21 mouse cellular contexts compared by ENCODE assay signal in genomic region chr15:79796256-79796655, GRCm38 (mm10). TPM values are rescaled to one million over a fixed set of nuclear protein-coding genes. Genes with fewer than 3 reads are reported as not detected.
DNase-seq lines count a peak whose midpoint lies in the region; ATAC-seq and TF ChIP-seq lines count a peak whose summit lies in the region.
"Had no signal": no experiment of that assay in that cellular context is flagged by ENCODE, and none has a peak within 500 bp of the region (broad histone marks: within the 10 kb centered on the region; RNA-seq: fewer than 3 reads in every experiment).

No protein-coding gene starts in this region.

- no peaks in the 10 kb centered on the region for H3K9me3 ChIP-seq in forebrain, postnatal 0 days (ENCODE audit: low read length)
- no peaks in the 10 kb centered on the region for H3K9me3 ChIP-seq in forebrain, embryonic 11.5 days (ENCODE audit: control insufficient read depth, low read length)
- H3K9me3 ChIP-seq: forebrain, embryonic 15.5 days; limb, embryonic 12.5 days; liver, embryonic 15.5 days had no signal

- DNase-seq in forebrain, postnatal 0 days = no peak
- no peak for DNase-seq in forebrain, embryonic 11.5 days (ENCODE audit: low spot score)
- peak; percentile 73 to 89 for DNase-seq in layer of hippocampus, adult 18-20 months (ENCODE audit: low spot score in 2 of 2)
- peak; percentile 61 to 63 for DNase-seq in layer of hippocampus, postnatal 25 days (ENCODE audit: extremely low spot score in 1 of 2, low spot score in 1 of 2)
- DNase-seq in right cerebral cortex, postnatal 10 days (ENCODE audit: low spot score in 2 of 2) = peak; percentile 87 to 89
- DNase-seq in embryo, embryonic 11 days = no peak
- DNase-seq in adrenal gland, adult (ENCODE audit: inconsistent age in 2 of 2, low spot score in 1 of 2) = no peak
- DNase-seq: adrenal gland, adult 8-10 months; kidney, postnatal 25 days; lung, postnatal 14 days; retina, postnatal 1 day had no signal

- no peak for TF ChIP-seq CTCF in forebrain, postnatal 0 days (IDR thresholded peaks at IDR 0.05; ENCODE audit: low read depth)

- no peak overlapping the region for H3K27ac ChIP-seq in forebrain, postnatal 0 days (ENCODE audit: low read depth, low read length)
- no peak overlapping the region for H3K27ac ChIP-seq in forebrain, embryonic 11.5 days (ENCODE audit: low read depth, low read length)
- H3K27ac ChIP-seq: forebrain, embryonic 15.5 days; hindbrain, embryonic 14.5 days; limb, embryonic 12.5 days; liver, embryonic 15.5 days had no signal

- no peak overlapping the region for H3K4me3 ChIP-seq in forebrain, postnatal 0 days (ENCODE audit: low read depth, low read length)
- no peak overlapping the region for H3K4me3 ChIP-seq in forebrain, embryonic 11.5 days (ENCODE audit: low read depth, low read length)
- H3K4me3 ChIP-seq: forebrain, embryonic 15.5 days; limb, embryonic 12.5 days; liver, embryonic 15.5 days had no signal

- WGBS in forebrain, postnatal 0 days = 61% methylated on average over 12 of the region's 12 CpGs
- 91% methylated on average over 12 of the region's 12 CpGs for WGBS in forebrain, embryonic 11.5 days

- H3K9ac ChIP-seq in forebrain, postnatal 0 days = no peak overlapping the region
- H3K9ac ChIP-seq in forebrain, embryonic 11.5 days (ENCODE audit: low read length) = no peak overlapping the region
- H3K9ac ChIP-seq: forebrain, embryonic 15.5 days; hindbrain, embryonic 14.5 days; limb, embryonic 12.5 days; liver, embryonic 15.5 days had no signal

- no peaks in the 10 kb centered on the region for H3K4me1 ChIP-seq in forebrain, postnatal 0 days (ENCODE audit: insufficient read depth)
- H3K4me1 ChIP-seq in forebrain, embryonic 11.5 days (replicated peaks; ENCODE audit: control insufficient read depth, insufficient read depth, low read length) = 0 out of 2 replicates have a peak, but pooled peaks cover 2% of the 10 kb centered on the region
- H3K4me1 ChIP-seq: limb, embryonic 12.5 days; liver, embryonic 15.5 days had no signal

- no peak overlapping the region for H3K4me2 ChIP-seq in forebrain, postnatal 0 days (ENCODE audit: low read depth)
- H3K4me2 ChIP-seq in forebrain, embryonic 11.5 days (ENCODE audit: low read depth, low read length, severe bottlenecking) = no peak overlapping the region
- H3K4me2 ChIP-seq: forebrain, embryonic 15.5 days; hindbrain, embryonic 14.5 days; limb, embryonic 12.5 days; liver, embryonic 15.5 days had no signal

- peak; percentile 25; the same call in 1 of the 2 replicates for ATAC-seq in forebrain, postnatal 0 days
- ATAC-seq in forebrain, embryonic 11.5 days (replicated peaks; ENCODE audit: low FRiP score) = no peak
- ATAC-seq: forebrain, embryonic 15.5 days; intestine, postnatal 0 days had no signal

- H3K36me3 ChIP-seq in forebrain, postnatal 0 days (ENCODE audit: insufficient read depth) = peaks cover 11% of the 10 kb centered on the region; the same call in 1 of the 2 replicates
- H3K36me3 ChIP-seq in forebrain, embryonic 11.5 days (ENCODE audit: control insufficient read depth, insufficient read depth, low read length) = no peaks in the 10 kb centered on the region
- H3K36me3 ChIP-seq: forebrain, embryonic 15.5 days; limb, embryonic 12.5 days; liver, embryonic 15.5 days had no signal

- no peaks in the 10 kb centered on the region for H3K27me3 ChIP-seq in forebrain, postnatal 0 days (ENCODE audit: insufficient read depth, low read length)
- no peaks in the 10 kb centered on the region for H3K27me3 ChIP-seq in forebrain, embryonic 11.5 days (ENCODE audit: control insufficient read depth, insufficient read depth, low read length)
- H3K27me3 ChIP-seq: forebrain, embryonic 15.5 days had no signal

RNA-seq across cellular contexts. Expression of gene Nptxr, which starts 8.3 kb away (rescaled TPM):
- total RNA-seq in forebrain, postnatal 0 days (2014; rRNA removed) = 129 and 184 TPM in 2 replicates
- 41.9 and 87.3 TPM in 2 replicates for polyA plus RNA-seq in forebrain, postnatal 0 days (2015; fragmentation: Nextera tagmentation; extraction: Ambion mirVana)
- polyA plus RNA-seq in forebrain, embryonic 11.5 days (2014; fragmentation: Nextera tagmentation; extraction: Ambion mirVana) = 1.4 and 2.1 TPM in 2 replicates
- total RNA-seq in layer of hippocampus, adult 18-20 months (2021) = 100 to 1,000 TPM; 714 to 740 TPM
- total RNA-seq in layer of hippocampus, postnatal 25 days (2021) = 100 to 1,000 TPM; 773 to 802 TPM
- total RNA-seq: megakaryocyte-erythroid progenitor cell, adult 5-6 weeks had no signal

RNA-seq across cellular contexts. Expression of gene Dnal4, which starts 18.6 kb away (rescaled TPM):
- total RNA-seq in forebrain, postnatal 0 days (2014; rRNA removed) = 58.3 and 59.2 TPM in 2 replicates
- polyA plus RNA-seq in forebrain, postnatal 0 days (2015; fragmentation: Nextera tagmentation; extraction: Ambion mirVana) = 81.5 and 94.5 TPM in 2 replicates
- polyA plus RNA-seq in forebrain, embryonic 11.5 days (2014; fragmentation: Nextera tagmentation; extraction: Ambion mirVana) = 63.9 and 76.7 TPM in 2 replicates
- 10 to 100 TPM; 61.7 to 68.7 TPM for total RNA-seq in layer of hippocampus, adult 18-20 months (2021)
- 10 to 100 TPM; 53.0 to 59.4 TPM for total RNA-seq in layer of hippocampus, postnatal 25 days (2021)

RNA-seq across cellular contexts. Expression of gene Npcd, which starts 37.8 kb away (rescaled TPM):
- total RNA-seq in forebrain, postnatal 0 days (2014; rRNA removed) = 9.0 and 18.6 TPM in 2 replicates
- 3.7 and 4.0 TPM in 2 replicates for polyA plus RNA-seq in forebrain, postnatal 0 days (2015; fragmentation: Nextera tagmentation; extraction: Ambion mirVana)
- not detected in 2 replicates for polyA plus RNA-seq in forebrain, embryonic 11.5 days (2014; fragmentation: Nextera tagmentation; extraction: Ambion mirVana)
- total RNA-seq in layer of hippocampus, adult 18-20 months (2021) = 10 to 100 TPM; 10.9 to 18.8 TPM
- total RNA-seq in layer of hippocampus, postnatal 25 days (2021) = 10 to 100 TPM; 16.8 to 30.2 TPM
- total RNA-seq: megakaryocyte-erythroid progenitor cell, adult 5-6 weeks; neutrophil, adult 5-6 weeks had no signal
- polyA plus RNA-seq: C2C12; heart, postnatal 0 days; intestine, postnatal 0 days; limb, embryonic 12.5 days; liver, embryonic 15.5 days; testis, adult 2 months had no signal

RNA-seq across cellular contexts. Expression of gene Cbx6, which starts 38.2 kb away (rescaled TPM):
- total RNA-seq in forebrain, postnatal 0 days (2014; rRNA removed) = 69.1 and 86.8 TPM in 2 replicates
- polyA plus RNA-seq in forebrain, postnatal 0 days (2015; fragmentation: Nextera tagmentation; extraction: Ambion mirVana) = 27.5 and 53.8 TPM in 2 replicates
- 31.2 and 32.3 TPM in 2 replicates for polyA plus RNA-seq in forebrain, embryonic 11.5 days (2014; fragmentation: Nextera tagmentation; extraction: Ambion mirVana)
- 100 to 1,000 TPM; 321 to 326 TPM for total RNA-seq in layer of hippocampus, adult 18-20 months (2021)
- 100 to 1,000 TPM; 397 to 421 TPM for total RNA-seq in layer of hippocampus, postnatal 25 days (2021)

RNA-seq across cellular contexts. Expression of gene Sun2, which starts 53.9 kb away (rescaled TPM):
- total RNA-seq in forebrain, postnatal 0 days (2014; rRNA removed) = 43.0 and 56.4 TPM in 2 replicates
- 2.3 and 3.7 TPM in 2 replicates for polyA plus RNA-seq in forebrain, postnatal 0 days (2015; fragmentation: Nextera tagmentation; extraction: Ambion mirVana)
- 4.3 and 5.9 TPM in 2 replicates for polyA plus RNA-seq in forebrain, embryonic 11.5 days (2014; fragmentation: Nextera tagmentation; extraction: Ambion mirVana)
- 10 to 100 TPM; 31.9 to 32.8 TPM for total RNA-seq in layer of hippocampus, adult 18-20 months (2021)
- 10 to 100 TPM; 23.5 to 23.7 TPM for total RNA-seq in layer of hippocampus, postnatal 25 days (2021)

Comparison
In these comparisons a context has a peak if more than half of its experiments do, and no peak if none do; other contexts are left out.
1. DNase-seq: peak in layer of hippocampus, adult 18-20 months (2 of 2), layer of hippocampus, postnatal 25 days (2 of 2) and right cerebral cortex, postnatal 10 days (2 of 2); none in forebrain, postnatal 0 days (single experiment), forebrain, embryonic 11.5 days (single experiment), embryo, embryonic 11 days (single experiment) and adrenal gland, adult (0 of 2).